Mouse (Mus musculus) intestine, embryonic 14.5 days (tissue): ENCODE data around the gene Gramd4. TPM values are rescaled to one million over a fixed set of nuclear protein-coding genes. Genes with fewer than 3 reads are reported as not detected.
"Not testable (repeated sequence)": the region's sequence is repeated elsewhere in the genome, so short reads cannot be mapped to it uniquely, and the experiment has no call there.

Experiments
- ATAC-seq: fragments of 200-750 bp; cut with Nextera tagmentation; replicated peaks from 2 replicates; pipeline ENCODE4 v1.8.0; 2017; ENCODE audit warnings: low read depth, moderate number of reproducible peaks, moderate TSS enrichment, moderate library complexity; ENCODE audit not compliant: low FRiP score, low TSS enrichment
- DNase-seq: peaks from one replicate; pipeline ENCODE4 v3.0.0-alpha.2; 2018; ENCODE audit warnings: low spot score
- H3K27ac ChIP-seq: fragments of 300-500 bp; sonication (generic); 2 replicates; pipeline ENCODE4 v1.5.1; 2014; ENCODE audit warnings: low read depth, mild to moderate bottlenecking, control low read depth
- H3K27me3 ChIP-seq: fragments of 300-500 bp; sonication (generic); replicated peaks from 2 replicates; pipeline ENCODE4 v1.6.1; 2014; ENCODE audit warnings: low read length, control low read depth; ENCODE audit not compliant: control insufficient read depth, insufficient read depth
- H3K36me3 ChIP-seq: fragments of 300-500 bp; sonication (generic); 2 replicates; pipeline ENCODE4 v1.6.1; 2014; ENCODE audit warnings: low read length, control low read depth; ENCODE audit not compliant: control insufficient read depth, insufficient read depth
- H3K4me1 ChIP-seq: fragments of 300-500 bp; sonication (generic); replicated peaks from 2 replicates; pipeline ENCODE4 v1.6.1; 2014; ENCODE audit warnings: low read length, control low read depth, mixed read lengths; ENCODE audit not compliant: control insufficient read depth, insufficient read depth
- H3K4me2 ChIP-seq: fragments of 300-500 bp; sonication (generic); 2 replicates; pipeline ENCODE4 v1.6.1; 2014; ENCODE audit warnings: low read length
- H3K4me3 ChIP-seq: fragments of 300-500 bp; sonication (generic); 2 replicates; pipeline ENCODE4 v1.5.1; 2014; ENCODE audit warnings: low read depth, low read length, control low read depth, mixed read lengths
- H3K9ac ChIP-seq: fragments of 300-500 bp; sonication (generic); 2 replicates; pipeline ENCODE4 v1.6.1; 2014; ENCODE audit warnings: mild to moderate bottlenecking, low read length
- H3K9me3 ChIP-seq: fragments of 300-500 bp; sonication (generic); 2 replicates; pipeline ENCODE4 v1.6.1; 2016; ENCODE audit warnings: low read length, control low read depth; ENCODE audit not compliant: control insufficient read depth
- WGBS: fragments of 180-500 bp; shearing (Covaris S2); extraction: QIAGEN DNeasy Blood & Tissue Kit; methylation state at CpG from one replicate; pipeline ENCODE4 v1.1.7; 2014; 5-methylcytosine and 5-hydroxymethylcytosine counted together
- polyA plus RNA-seq: library from polyadenylated mRNA; unstranded; fragments of >200 nt; fragmentation: Nextera tagmentation; extraction: Ambion mirVana; gene quantifications from 2 replicates; pipeline ENCODE4 v1.2.1, GENCODE M21; 2014

Gene Gramd4
- polyA plus RNA-seq, 1 experiment from 2014 or later = 8.1 TPM

DNA sequence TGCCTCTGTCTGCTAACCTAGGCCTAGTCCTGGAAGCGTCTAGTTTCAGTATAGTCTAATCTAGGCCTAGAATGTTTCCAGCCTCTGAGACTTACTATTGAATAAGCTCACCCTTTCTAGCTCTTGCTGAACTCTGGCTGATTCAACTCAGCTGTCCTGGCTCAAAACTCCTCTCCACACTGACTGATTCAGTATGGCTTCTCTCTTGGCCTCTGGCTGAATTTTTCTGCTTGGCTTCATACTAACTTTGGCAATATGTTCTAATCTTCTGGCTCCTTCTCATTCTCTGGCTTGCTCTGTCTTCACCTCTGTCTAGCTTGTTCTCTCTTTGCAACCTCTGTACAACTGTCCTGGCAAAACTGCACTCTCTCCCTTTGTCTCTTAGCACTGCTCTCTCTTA, 35.7 kb downstream of the Gramd4 start:
- Histone ChIP-seq H3K4me2 (no peak overlapping the region), H3K9me3 (no peaks in the 10 kb centered on the region)
- WGBS = 91% methylated on average over 1 of the region's 1 CpGs

DNA sequence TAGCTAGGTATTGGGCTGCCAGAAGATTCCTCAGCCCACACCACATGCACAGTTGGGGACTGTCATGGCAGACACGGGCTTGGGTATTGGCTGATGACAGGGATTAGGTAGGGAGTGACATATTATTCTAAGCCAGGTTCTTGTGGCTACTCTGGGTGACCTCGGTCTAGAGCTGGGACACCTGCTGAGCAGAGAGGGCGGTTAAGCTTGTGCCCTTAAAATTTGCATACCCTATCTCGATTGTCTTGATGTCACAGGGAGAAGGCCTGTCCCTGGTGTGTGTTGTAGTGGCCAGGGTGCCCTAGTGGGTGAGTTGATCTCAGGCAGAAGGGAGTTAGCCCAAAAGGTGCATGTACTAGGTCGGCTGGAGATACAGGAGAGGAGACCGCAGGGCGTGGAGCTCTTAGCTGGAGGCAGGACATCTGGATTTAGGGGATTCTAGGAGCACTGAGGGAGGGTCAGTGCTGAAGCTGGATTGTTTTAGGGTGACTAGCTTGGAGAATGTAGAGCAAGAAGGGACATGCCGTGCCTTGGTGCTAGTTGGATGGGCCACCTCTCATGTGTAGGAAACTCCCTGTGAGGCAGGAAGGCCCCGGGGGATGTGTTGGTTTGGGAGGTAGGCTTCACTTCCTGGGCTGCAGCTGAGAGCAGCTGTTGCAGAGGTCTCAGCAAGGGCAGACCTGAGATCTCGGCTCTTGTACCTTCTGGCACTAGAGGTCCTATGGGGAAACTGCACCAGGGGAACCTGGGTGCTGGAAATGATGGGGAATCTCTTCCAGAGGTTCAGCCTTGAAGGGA, 37.0 kb downstream of the Gramd4 start:
- Histone ChIP-seq H3K4me1 (peaks cover 24% of the 10 kb centered on the region), H3K9me3 (no peaks in the 10 kb centered on the region), H3K27me3 (no peaks in the 10 kb centered on the region), H3K9ac (no peak overlapping the region), H3K4me2 (no peak overlapping the region), H3K36me3 (no peaks in the 10 kb centered on the region), H3K4me3 (no peak overlapping the region), H3K27ac (no peak overlapping the region)
- WGBS = 77% methylated on average over 10 of the region's 10 CpGs
- ATAC-seq (no peak), DNase-seq (no peak)

More for the DNA sequence above, 35.7 kb downstream of the Gramd4 start:
- Histone ChIP-seq H3K27me3 (no peaks in the 10 kb centered on the region), H3K36me3 (no peaks in the 10 kb centered on the region), H3K4me3 (no peak overlapping the region), H3K4me1 (peaks cover 27% of the 10 kb centered on the region), H3K27ac (no peak overlapping the region), H3K9ac (no peak overlapping the region)
- no peak for DNase-seq
- ATAC-seq = no peak

DNA sequence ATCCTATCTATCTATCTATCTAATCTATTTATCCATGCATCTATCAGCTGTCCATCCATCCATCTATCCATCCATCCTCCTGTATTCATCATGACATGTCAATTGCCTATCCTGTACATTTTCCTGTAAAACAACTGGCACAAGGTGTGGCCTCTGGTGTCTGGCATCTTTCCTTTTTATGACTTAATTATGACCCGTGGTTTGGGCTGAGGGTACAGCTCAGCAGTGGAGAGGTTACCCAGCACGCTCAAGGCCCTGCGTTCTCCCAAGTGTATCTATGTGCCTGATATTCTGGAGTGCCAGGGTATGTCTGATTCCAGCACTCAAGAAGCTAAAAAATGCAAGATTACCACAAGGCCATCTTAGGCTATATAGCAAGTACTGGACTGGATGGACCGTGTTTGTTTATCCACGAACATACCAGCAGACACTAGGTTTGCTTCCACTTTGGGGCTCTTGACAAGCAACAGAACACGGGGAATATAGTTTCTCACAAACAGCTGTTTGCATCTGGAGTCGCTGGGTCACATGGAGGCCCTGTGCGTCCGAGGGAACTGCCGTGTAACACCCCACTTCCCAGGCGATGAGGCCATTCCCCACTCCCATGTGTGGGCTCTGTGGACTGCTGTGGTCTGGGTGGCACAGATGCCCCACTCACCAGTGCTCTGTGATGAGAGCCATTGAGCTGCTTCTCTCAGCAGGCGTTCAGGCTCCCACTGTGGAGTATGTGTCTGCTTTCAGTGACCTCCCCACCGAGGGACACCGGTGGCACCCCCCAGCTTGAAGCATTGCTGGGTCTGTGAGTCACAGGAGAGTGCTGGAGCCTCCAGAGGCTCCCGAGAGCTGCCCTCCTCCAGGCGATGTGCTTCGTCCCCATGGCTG, 38.5 kb downstream of the Gramd4 start:
- Histone ChIP-seq H3K9ac (no peak overlapping the region), H3K9me3 (no peaks in the 10 kb centered on the region), H3K4me1 (peaks cover 11% of the 10 kb centered on the region; the same call in 1 of the 2 replicates), H3K27me3 (no peaks in the 10 kb centered on the region), H3K27ac (peak overlapping the region; percentile 71), H3K4me2 (no peak overlapping the region), H3K36me3 (no peaks in the 10 kb centered on the region), H3K4me3 (no peak overlapping the region)
- WGBS = 70% methylated on average over 17 of the region's 17 CpGs
- no peak for ATAC-seq
- no peak for DNase-seq

DNA sequence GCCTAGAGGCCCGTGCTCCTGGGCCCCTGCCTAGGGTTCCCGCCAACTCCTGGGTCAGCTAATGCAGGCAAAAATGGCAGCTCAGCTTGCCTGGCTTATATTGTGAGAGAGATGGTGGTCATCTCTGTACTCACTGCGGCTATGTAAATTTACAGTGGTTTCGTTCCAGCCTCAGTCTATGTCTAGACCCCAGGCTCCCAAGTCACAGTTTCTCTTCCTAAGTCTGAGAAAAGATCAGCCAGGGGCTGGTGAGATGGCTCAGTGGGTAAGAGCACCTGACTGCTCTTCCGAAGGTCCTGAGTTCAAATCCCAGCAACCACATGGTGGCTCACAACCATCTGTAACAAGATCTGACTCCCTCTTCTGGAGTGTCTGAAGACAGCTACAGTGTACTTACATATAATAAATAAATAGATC, 39.1 kb downstream of the Gramd4 start:
- not testable (repeated sequence) for H3K4me2 ChIP-seq, H3K27me3 ChIP-seq, H3K9me3 ChIP-seq, H3K9ac ChIP-seq, ATAC-seq, H3K36me3 ChIP-seq, H3K4me3 ChIP-seq, H3K4me1 ChIP-seq, DNase-seq
- WGBS = 89% methylated on average over 5 of the region's 5 CpGs
- peak overlapping the region; percentile 71 for H3K27ac ChIP-seq

DNA sequence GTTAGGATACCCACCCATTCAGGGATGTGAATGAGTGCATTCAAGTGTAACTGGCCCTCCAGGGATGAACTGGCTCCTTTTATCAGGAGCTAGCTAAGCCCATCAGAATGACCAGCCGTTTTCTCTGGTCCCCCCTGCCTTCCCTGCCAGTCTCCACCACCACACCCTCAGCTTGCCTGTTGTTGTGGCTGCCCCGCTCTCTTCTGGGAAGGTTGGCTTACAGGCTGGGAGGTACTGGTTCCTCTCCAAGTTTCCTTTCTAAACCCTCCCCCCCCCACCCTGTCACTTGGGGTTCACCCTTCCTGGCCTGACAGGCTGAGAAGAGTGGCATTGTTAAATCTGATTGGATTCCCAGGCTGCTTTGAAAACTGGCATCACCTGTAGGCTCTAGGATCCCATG, 40.4 kb downstream of the Gramd4 start:
- Histone ChIP-seq H3K36me3 (no peaks in the 10 kb centered on the region), H3K9ac (no peak overlapping the region), H3K27me3 (no peaks in the 10 kb centered on the region), H3K4me3 (no peak overlapping the region), H3K9me3 (no peaks in the 10 kb centered on the region), H3K4me1 (0 out of 2 replicates have a peak, but pooled peaks cover 3% of the 10 kb centered on the region), H3K27ac (no peak overlapping the region), H3K4me2 (no peak overlapping the region)
- DNase-seq (no peak), ATAC-seq (no peak)
- 72% methylated on average over 2 of the region's 2 CpGs for WGBS

DNA sequence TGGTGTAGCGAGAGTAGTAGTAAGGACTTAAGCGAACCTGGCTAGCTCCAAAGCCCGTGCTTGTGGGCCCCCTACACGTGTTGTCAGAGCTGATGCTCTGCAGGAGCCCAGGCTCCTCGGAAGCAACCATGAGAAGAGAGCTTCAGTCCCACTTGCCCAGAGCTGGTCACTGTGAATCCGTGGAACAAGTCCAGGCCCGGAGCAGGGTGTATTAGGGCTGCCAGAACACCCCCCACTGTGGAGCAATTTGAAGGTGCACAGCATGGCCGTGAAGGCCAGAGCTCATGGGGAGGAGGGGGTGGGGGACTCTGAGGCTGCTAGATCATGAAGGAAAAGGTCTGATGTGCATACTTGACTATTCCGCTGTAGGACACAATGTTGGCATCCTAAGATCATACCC, 44.1 kb downstream of the Gramd4 start:
- Histone ChIP-seq H3K4me2 (no peak overlapping the region), H3K9ac (no peak overlapping the region), H3K9me3 (no peaks in the 10 kb centered on the region), H3K27ac (no peak overlapping the region), H3K4me1 (0 out of 2 replicates have a peak, but pooled peaks cover 1% of the 10 kb centered on the region), H3K36me3 (no peaks in the 10 kb centered on the region), H3K4me3 (no peak overlapping the region), H3K27me3 (no peaks in the 10 kb centered on the region)
- no peak for DNase-seq
- 86% methylated on average over 9 of the region's 9 CpGs for WGBS
- ATAC-seq = no peak

DNA sequence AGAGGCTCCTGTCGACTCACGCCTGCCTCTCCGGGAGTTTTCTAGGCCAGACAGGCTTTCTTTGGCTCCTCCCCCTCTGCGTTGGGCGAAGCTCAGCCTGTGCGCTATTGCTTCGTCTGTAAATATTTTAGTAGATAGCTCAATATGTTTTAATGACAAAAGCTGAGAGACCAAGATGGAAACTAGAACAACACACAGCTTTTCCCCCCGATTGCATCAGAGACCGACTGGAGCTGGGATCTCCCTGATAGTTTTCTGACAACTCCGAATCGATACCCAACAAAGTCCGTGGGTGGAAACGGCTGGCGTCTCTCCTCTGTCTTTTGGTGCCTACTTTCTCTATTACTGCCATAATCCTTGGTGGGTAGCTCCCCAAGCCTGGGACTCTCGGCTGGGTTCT, 44.8 kb downstream of the Gramd4 start:
- H3K36me3 ChIP-seq = no peaks in the 10 kb centered on the region
- no peak overlapping the region for H3K4me3 ChIP-seq
- no peak for ATAC-seq
- 87% methylated on average over 15 of the region's 15 CpGs for WGBS
- H3K4me1 ChIP-seq = 0 out of 2 replicates have a peak, but pooled peaks cover 2% of the 10 kb centered on the region
- no peaks in the 10 kb centered on the region for H3K27me3 ChIP-seq
- no peak for DNase-seq
- no peaks in the 10 kb centered on the region for H3K9me3 ChIP-seq
- no peak overlapping the region for H3K27ac ChIP-seq
- no peak overlapping the region for H3K4me2 ChIP-seq
- no peak overlapping the region for H3K9ac ChIP-seq

DNA sequence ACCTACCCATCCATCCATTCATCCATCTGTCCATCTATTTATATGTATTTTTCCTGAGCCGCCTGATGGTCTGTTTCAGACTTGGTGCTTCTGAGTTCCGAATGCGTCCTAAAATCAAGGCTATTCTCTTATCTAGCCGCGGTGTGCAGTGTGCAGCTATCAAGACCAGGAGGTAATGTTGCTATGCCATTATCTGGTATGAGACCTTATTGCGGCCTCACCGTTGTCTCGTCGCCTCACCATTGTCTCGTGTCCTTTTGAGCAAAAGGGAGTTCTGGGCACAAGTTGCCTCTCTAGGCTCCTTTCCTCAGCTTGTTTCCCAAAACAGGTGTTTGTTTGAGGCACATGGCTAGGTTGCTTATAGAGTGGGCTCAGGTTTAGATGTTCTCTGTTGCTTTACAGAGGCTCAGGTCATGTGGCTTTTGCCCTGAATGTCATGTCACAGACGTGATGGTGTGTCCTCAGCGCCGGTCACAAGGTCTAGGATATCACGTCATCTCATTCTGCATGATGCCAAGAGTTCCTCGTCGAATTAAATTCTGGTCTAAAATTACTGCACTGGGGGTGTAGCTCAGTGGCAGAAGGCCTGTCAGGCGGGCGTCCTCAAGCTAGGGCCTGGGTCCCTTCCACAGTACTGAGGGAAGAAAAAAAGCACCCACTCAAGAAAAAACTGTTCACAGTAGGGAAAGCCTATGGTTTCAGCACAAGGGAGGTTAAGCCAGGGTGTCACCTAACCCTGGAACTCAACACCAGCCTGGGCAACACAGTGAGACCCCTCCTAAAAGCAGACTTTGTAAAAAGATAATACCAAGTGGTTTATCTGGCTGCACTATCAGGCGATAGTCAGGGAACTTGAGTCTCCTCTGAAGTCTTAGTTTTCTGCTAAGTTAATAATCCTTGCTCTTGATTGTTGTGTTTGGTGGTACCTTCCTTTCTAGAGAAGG, 47.2 kb downstream of the Gramd4 start:
- WGBS = 90% methylated on average over 19 of the region's 19 CpGs
- no peak for ATAC-seq
- H3K4me2 ChIP-seq = no peak overlapping the region
- H3K4me3 ChIP-seq = no peak overlapping the region
- H3K36me3 ChIP-seq = no peaks in the 10 kb centered on the region
- no peaks in the 10 kb centered on the region for H3K9me3 ChIP-seq
- H3K4me1 ChIP-seq = 0 out of 2 replicates have a peak, but pooled peaks cover 2% of the 10 kb centered on the region
- H3K27me3 ChIP-seq = no peaks in the 10 kb centered on the region
- DNase-seq = no peak
- no peak overlapping the region for H3K27ac ChIP-seq
- no peak overlapping the region for H3K9ac ChIP-seq
